Mouse (Mus musculus) lung, postnatal 0 days (tissue): ENCODE measurements around the gene Aldh5a1. TPM values are rescaled to one million over a fixed set of nuclear protein-coding genes. Genes with fewer than 3 reads are reported as not detected.
"Not testable (repeated sequence)": the region's sequence is repeated elsewhere in the genome, so short reads cannot be mapped to it uniquely, and the experiment has no call there.

Experiments used
- ATAC-seq: fragments of 200-750 bp; cut with Nextera tagmentation; 2 replicates; pipeline ENCODE4 v1.8.0; 2017; ENCODE audit warnings: moderate library complexity
- DNase-seq: peaks from one replicate; pipeline ENCODE4 v3.0.0-alpha.2; 2016; ENCODE audit warnings: low spot score
- H3K27ac ChIP-seq: fragments of 300-500 bp; sonication (generic); 2 replicates; pipeline ENCODE4 v1.5.1; 2014; ENCODE audit warnings: antibody characterized with exemption, mild to moderate bottlenecking, low read length, mixed read lengths
- H3K27me3 ChIP-seq: fragments of 300-500 bp; sonication (generic); replicated peaks from 2 replicates; pipeline ENCODE4 v1.6.1; 2014; ENCODE audit warnings: low read length, mixed read lengths; ENCODE audit not compliant: insufficient read depth
- H3K36me3 ChIP-seq: fragments of 300-500 bp; sonication (generic); 2 replicates; pipeline ENCODE4 v1.6.1; 2014; ENCODE audit warnings: low read length, mixed read lengths; ENCODE audit not compliant: insufficient read depth
- H3K4me1 ChIP-seq: fragments of 300-500 bp; sonication (generic); 2 replicates; pipeline ENCODE4 v1.6.1; 2014; ENCODE audit warnings: antibody characterized with exemption, low read depth, low read length, mixed read lengths; ENCODE audit not compliant: insufficient read depth
- H3K4me2 ChIP-seq: fragments of 300-500 bp; sonication (generic); replicated peaks from 2 replicates; pipeline ENCODE4 v1.6.1; 2014; ENCODE audit warnings: low read depth, mild to moderate bottlenecking, low read length, moderate library complexity, mixed read lengths
- H3K4me3 ChIP-seq: fragments of 300-500 bp; sonication (generic); 2 replicates; pipeline ENCODE4 v1.5.1; 2014; ENCODE audit warnings: low read depth, low read length
- H3K9ac ChIP-seq: fragments of 300-500 bp; sonication (generic); replicated peaks from 2 replicates; pipeline ENCODE4 v1.6.1; 2014; ENCODE audit warnings: low read depth, mild to moderate bottlenecking
- H3K9me3 ChIP-seq: fragments of 300-500 bp; sonication (generic); 2 replicates; pipeline ENCODE4 v1.6.1; 2016; ENCODE audit warnings: low read length, mixed read lengths
- CTCF ChIP-seq: IDR thresholded peaks from 2 replicates; pipeline ENCODE4 v1.5.1; 2016; ENCODE audit warnings: antibody characterized with exemption, mild to moderate bottlenecking
- EP300 ChIP-seq: IDR thresholded peaks from 2 replicates; pipeline ENCODE4 v1.6.1; 2016; ENCODE audit warnings: antibody characterized with exemption, mild to moderate bottlenecking, control low read depth
- WGBS: fragments of 180-500 bp; shearing (Covaris S2); extraction: QIAGEN DNeasy Blood & Tissue Kit; methylation state at CpG from one replicate; pipeline ENCODE4 v1.1.7; 2014; 5-methylcytosine and 5-hydroxymethylcytosine counted together
- polyA plus RNA-seq: library from polyadenylated mRNA; unstranded; fragments of >200 nt; fragmentation: Nextera tagmentation; extraction: Ambion mirVana; gene quantifications from 2 replicates; pipeline ENCODE4 v1.2.1, GENCODE M21; 2015

Aldh5a1 gene
- polyA plus RNA-seq = 2.0 and 2.3 TPM in 2 replicates

DNA sequence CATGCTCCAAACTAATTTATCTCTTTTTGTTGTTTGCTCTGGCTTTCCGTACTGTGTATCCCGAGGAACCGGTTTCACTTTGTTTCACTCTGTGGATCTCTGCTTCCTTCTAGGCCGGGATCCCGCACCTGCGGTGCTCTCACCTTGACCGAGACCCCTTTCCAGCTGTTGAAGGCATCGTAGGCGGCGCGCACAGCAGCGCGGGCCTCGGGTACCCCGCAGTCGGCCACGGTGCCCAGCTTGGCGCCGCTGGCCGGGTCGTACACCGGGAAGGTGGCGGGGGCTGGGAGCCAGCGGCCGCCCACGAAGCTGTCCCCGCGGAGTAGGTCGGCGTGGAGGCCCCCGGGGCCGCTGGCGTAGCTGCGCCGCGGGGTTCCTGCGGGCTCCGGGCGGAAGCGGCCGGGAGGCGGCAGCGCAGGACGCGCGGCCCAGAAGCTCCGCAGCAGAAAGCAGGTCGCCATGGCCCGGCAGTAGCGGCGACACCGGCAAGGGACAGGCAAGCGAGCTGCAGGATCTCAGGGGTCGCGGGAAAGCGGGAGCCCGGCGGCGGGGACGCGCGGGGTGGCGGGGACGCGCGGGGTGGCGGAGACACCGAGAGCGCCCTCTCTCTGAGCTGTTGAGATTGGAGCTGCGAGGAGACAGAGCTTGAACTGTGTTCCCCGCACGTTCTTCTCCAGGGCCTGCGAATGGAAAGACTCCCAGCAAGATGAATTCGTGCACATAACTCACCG, at the start of gene Aldh5a1:
TSS of gene Aldh5a1 (minus strand) at position 554 of the 731 bp plus-strand sequence.
- no peaks in the 10 kb centered on the region for H3K4me1 ChIP-seq
- H3K4me2 ChIP-seq = peak within 1 kb of the TSS; percentile 79
- no peaks in the 10 kb centered on the region for H3K27me3 ChIP-seq
- TF ChIP-seq CTCF (peak; percentile 70), EP300 (no peak)
- WGBS = 2% methylated on average over 62 of the region's 75 CpGs
- peak within 1 kb of the TSS; percentile 75 for H3K27ac ChIP-seq
- H3K36me3 ChIP-seq = no peaks in the 10 kb centered on the region
- peak within 1 kb of the TSS; percentile 96 for H3K4me3 ChIP-seq
- H3K9me3 ChIP-seq = no peaks in the 10 kb centered on the region
- H3K9ac ChIP-seq = peak within 1 kb of the TSS; percentile 86
- peak; percentile 80 for DNase-seq
- ATAC-seq = peak; percentile 85

DNA sequence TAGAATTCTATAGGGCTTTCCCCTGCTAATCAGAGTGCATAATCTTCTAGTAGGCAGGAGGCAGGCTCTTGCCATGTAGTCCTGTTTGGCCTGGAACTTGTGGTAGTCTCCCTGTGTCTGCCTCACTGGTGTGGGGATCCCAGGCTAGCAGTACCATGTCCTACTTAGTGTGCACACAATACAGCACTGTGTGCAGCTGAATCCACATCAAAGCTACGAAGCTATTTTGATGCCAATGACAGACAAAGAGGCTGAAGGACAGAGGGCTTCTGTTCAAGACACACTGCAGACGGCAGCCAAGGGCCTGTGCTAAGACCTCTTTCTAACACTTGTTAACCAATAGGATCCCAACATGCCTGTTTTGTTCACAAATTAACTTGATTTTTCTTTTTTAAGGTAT, 48.0 kb upstream of the Aldh5a1 start:
- DNase-seq (no peak), ATAC-seq (no peak)
- WGBS = 62% methylated on average over 2 of the region's 2 CpGs
- no peak overlapping the region for H3K4me3 ChIP-seq
- H3K36me3 ChIP-seq = no peaks in the 10 kb centered on the region
- H3K4me2 ChIP-seq = no peak overlapping the region
- no peaks in the 10 kb centered on the region for H3K27me3 ChIP-seq
- H3K27ac ChIP-seq = no peak overlapping the region
- H3K9ac ChIP-seq = no peak overlapping the region
- no peaks in the 10 kb centered on the region for H3K9me3 ChIP-seq
- H3K4me1 ChIP-seq = no peaks in the 10 kb centered on the region
- TF ChIP-seq EP300 = no peak
- no peak for TF ChIP-seq CTCF

DNA sequence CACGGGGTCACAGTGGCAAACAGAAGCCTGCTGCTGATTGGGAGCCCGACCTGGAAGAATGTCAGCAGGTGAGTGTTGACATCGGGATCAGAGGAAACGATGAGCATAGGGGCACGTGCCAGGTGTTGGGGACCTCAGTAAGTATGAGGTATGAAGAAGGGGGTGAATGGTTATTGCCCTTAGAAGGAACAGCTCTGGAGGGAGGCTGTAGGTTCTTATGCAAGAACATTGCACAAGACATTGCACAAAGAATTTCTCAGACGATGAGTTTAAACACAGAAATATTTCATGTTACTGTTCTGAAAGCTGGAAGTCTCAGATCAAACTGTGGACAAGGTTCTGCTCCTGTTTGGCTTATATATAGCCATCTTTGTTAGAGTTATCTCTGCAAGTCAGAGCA, 43.6 kb upstream of the Aldh5a1 start:
- Histone ChIP-seq H3K9ac (no peak overlapping the region), H3K27me3 (no peaks in the 10 kb centered on the region), H3K4me1 (no peaks in the 10 kb centered on the region), H3K4me3 (no peak overlapping the region), H3K36me3 (no peaks in the 10 kb centered on the region), H3K27ac (no peak overlapping the region), H3K4me2 (no peak overlapping the region), H3K9me3 (no peaks in the 10 kb centered on the region)
- DNase-seq (peak; percentile 75), ATAC-seq (peak; percentile 61)
- WGBS = 51% methylated on average over 6 of the region's 6 CpGs
- TF ChIP-seq CTCF = no peak
- TF ChIP-seq EP300 = no peak

DNA sequence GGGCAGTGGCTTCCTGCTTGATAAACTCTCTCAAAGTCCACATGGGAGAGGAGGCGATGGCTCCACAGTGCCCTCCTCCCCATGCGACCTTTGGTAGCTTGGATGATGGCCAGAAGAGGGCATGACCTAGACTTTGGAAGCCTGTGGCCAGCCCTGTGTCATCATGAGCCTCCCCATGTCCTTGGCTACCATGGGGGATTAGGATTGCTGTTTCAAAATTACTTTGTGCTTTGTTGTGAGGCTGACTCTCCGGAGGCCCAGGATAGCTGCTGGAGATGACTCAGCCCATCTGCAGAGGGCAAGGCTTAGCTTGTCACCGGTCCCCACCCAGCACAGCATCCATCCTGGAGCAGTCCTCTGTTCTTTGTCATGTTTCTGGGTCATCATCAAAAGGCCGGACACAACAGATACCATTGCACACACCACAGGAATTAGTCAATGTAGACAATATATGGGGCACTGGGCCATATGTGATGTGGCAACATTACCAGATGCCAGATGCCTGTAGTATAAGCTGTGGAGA, 40.4 kb upstream of the Aldh5a1 start:
- ATAC-seq = peak; percentile 72
- 71% methylated on average over 5 of the region's 5 CpGs for WGBS

DNA sequence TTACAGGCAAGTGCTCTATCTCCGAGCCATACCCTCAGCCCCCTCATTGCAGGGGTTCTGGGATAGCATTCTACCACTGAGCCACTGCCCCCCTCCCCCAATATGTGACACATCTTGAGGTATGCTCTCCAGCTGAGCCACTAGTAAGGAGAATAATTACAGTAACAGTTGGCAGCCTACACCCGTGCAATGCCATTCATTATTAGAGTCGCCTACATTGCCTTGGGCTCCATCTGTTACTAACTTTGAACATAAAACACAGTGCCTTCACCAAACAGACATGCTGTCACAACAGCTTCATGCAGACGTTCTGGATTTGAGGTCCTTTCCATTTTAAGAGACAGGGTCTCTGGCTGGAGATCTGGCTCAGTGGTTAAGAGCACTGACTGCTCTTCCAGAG, 38.9 kb upstream of the Aldh5a1 start:
- Histone ChIP-seq H3K9me3 (no peaks in the 10 kb centered on the region), H3K27me3 (no peaks in the 10 kb centered on the region), H3K4me2 (no peak overlapping the region), H3K4me3 (no peak overlapping the region), H3K9ac (no peak overlapping the region), H3K27ac (no peak overlapping the region), H3K4me1 (no peaks in the 10 kb centered on the region), H3K36me3 (no peaks in the 10 kb centered on the region)
- TF ChIP-seq CTCF (no peak), EP300 (no peak)
- WGBS = 75% methylated on average over 4 of the region's 4 CpGs
- no peak for ATAC-seq
- DNase-seq = no peak

More for the DNA sequence above, 40.4 kb upstream of the Aldh5a1 start:
- Histone ChIP-seq H3K27ac (no peak overlapping the region), H3K27me3 (no peaks in the 10 kb centered on the region), H3K9ac (no peak overlapping the region), H3K4me2 (no peak overlapping the region), H3K36me3 (no peaks in the 10 kb centered on the region), H3K9me3 (no peaks in the 10 kb centered on the region), H3K4me3 (no peak overlapping the region), H3K4me1 (no peaks in the 10 kb centered on the region)
- DNase-seq = peak; percentile 58
- TF ChIP-seq CTCF (no peak), EP300 (no peak)

DNA sequence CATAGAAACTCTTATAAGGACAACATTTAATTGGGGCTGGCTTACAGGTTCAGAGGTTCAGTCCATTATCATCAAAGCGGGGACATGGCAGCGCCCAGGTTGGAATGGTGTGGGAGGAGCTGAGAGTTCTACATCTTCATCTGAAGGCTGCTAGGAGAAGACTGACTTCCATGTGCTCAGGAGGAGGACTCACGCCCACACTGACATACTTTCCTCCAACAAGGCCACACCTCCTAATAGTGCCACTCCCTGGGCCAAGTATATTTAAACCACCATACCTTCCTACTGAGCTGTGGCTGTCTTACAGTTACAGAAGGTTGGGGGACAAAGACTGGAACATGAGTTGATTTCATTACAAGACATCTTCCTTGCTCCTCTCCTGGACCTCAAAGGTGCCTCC, 34.3 kb upstream of the Aldh5a1 start:
- DNase-seq, H3K27ac ChIP-seq, H3K27me3 ChIP-seq, H3K9ac ChIP-seq, ATAC-seq, H3K4me1 ChIP-seq, H3K36me3 ChIP-seq, H3K4me2 ChIP-seq, H3K4me3 ChIP-seq, H3K9me3 ChIP-seq: not testable (repeated sequence)
- 75% methylated on average over 3 of the region's 3 CpGs for WGBS
